Mouse (Mus musculus) thymus, postnatal 25 days (tissue): ENCODE data around the gene Dnajc3.

Source experiments
- DNase-seq: peaks from one replicate; pipeline ENCODE4 v3.0.0; 2022

Gene Dnajc3

GRCm38 (mm10) chr14:118937533-118938492, at the start of gene Dnajc3:
Dnajc3 (plus strand) TSS chr14:118937976.
- DNase-seq, result peak; percentile 99

DNA sequence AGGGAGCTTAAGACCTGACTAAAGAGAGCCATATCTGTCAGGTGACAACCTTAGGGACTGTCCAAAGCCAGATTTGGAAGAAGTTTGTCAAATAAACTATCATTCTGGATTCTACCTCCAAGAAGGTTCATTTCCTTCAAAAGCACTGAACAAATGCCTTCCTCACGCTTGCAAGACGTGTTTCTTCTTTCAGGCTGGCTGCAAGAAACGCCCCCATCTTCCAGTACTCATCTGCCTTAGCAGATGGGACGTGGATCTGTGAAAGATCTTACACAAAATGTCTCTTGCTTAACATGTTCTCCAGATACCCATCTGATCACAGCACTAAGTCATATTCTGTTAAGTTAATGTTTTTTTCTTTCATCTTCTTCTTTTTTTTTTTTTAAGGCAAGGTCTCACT, 47.7 kb upstream of the Dnajc3 start:
- DNase-seq, result no peak

GRCm38 (mm10) chr14:118895228-118895627, 42.5 kb upstream of the Dnajc3 start:
- DNase-seq, result no peak

DNA sequence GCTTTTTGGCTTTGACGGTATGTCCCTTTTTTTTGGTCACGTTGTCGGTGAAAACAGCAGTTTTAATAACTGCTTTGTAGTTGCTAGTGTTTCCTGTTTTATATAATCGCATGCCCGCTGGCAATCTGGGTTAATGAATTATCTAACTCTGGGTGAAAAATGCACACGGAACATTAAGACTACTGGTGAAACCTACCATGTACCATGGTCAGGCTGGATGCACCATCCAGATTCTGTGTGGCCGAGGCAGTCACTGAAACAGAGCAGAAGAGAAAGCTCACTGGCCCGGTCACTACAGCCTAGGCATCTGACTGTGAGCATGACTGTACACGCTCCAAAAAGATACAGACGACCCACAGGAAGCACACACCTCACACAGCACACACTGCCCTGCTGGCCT, 42.1 kb upstream of the Dnajc3 start:
- DNase-seq, result no peak

GRCm38 (mm10) chr14:118899940-118900339, 37.8 kb upstream of the Dnajc3 start:
- peak; percentile 33 for DNase-seq

GRCm38 (mm10) chr14:118900911-118901310, 36.9 kb upstream of the Dnajc3 start:
- DNase-seq, result no peak

DNA sequence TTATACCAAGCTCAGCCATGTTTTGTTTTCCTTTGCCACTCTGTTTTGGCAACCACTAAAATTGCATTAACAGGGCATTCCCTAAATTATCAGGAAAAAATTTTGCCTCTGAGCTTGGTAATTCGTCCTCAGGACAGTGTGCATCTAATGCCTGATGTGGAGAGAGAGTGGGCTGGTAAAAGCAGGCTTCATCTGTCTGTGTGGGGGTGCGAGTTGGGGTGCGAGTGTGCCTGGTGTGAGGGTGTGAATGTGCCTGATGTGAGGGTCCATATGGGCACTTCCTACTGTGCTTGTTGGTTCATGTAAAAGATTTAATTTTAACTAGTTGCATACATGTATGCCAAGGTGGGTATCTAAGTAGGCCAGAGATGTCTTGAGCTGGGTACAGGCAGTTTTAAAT, 34.4 kb upstream of the Dnajc3 start:
- no peak for DNase-seq

- no peak for DNase-seq
These were observed 33.8 kb upstream of the Dnajc3 start for GRCm38 (mm10) chr14:118903867-118904562.

DNA sequence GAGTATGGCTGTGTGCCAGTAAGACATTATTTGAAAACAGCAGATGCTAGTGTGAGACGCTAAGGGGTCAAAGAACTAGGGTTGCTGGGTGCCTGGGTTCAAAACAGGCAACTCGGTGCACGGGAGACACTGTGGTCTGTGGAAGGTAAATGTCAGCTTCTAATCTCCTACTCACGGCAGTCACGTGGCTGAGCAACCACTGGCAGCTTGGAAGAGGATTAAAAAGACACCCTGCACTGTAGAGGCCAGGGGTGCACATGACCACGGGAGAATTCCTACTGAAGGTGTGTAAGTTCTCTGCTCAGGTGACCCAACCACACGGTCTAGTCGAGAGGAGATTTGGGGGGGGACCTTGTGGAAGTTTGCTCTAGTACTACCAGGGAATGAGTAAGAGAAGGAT, 30.2 kb upstream of the Dnajc3 start:
- DNase-seq, result no peak

DNA sequence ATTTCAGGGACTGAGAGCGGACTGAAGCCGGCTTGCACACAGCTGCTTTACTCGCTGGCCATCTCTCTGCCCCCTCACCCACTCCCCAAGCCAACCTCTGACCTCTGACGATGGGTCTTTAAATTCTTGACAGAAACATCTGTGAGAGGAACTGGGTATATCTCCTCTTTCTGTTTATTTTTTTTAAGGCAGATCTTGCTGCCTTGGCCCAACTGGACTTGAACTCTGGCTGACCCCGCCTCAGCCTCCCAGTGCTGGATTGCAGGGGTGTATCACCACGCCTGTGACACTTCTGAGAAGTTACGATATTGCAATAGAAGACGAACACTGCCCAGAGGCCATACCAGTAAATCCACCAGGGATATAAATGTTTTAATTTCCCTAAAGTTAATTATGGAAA, 27.9 kb upstream of the Dnajc3 start:
- no peak for DNase-seq

DNA sequence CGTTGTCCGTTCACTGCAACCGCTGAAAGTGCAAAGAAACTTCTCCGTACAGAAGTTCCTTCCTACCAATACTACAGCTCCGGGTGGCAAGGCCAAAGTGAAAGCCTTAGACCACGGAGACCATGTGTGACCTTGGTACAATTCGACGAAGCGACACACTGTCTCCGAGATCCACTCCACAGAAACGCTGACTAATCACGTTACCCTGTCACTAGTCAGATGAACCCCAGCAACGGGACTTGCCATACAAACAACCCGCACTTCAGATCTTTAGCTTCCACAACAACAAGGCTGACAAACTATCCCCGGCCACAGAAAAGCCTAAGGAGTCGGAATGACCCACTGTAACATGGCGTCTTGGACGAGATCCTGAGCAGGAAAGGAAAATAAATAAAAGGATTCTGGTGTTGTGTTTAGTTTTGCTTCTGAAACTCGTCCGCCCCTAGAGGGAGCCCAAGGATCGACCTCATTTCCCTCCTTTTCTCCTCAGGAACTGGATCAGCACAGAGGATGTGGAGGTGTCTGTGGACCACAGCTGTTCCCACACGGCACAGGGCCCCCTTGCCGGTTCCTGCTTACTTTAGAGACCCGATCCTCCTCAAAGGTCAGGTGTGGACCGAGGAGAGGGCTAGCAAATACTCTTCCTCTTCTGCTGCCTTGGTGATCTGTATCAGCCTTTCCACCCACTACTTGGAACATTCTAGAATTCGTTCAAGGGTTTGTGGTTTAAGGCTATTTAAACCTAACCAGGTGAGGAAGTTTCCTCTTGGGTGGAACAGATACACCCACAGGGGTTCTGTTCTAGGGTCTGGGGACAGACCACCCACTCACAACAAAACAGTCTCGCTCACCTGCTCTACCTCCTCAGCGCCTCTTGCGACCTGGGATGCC, 27.2 kb upstream of the Dnajc3 start:
- peak; percentile 62 for DNase-seq

DNA sequence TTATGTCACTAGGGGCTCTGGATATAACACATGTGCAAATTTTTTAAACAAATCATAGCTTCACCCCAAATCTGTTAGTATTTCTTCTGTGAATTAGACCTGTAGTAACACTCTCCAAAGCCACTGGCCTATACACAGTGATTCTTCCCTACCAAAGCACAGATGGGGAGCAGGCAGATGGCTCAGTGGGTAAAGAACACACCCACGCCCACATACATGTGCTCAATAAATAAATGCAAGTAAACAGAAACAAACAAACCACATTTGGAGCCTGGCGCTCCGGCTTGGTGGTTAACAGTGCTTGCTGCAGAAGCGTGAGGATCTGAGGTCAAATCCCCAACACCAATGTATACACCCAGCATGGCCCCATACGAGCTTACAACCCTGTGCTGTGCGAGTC, 26.3 kb upstream of the Dnajc3 start:
- DNase-seq, result no peak

DNA sequence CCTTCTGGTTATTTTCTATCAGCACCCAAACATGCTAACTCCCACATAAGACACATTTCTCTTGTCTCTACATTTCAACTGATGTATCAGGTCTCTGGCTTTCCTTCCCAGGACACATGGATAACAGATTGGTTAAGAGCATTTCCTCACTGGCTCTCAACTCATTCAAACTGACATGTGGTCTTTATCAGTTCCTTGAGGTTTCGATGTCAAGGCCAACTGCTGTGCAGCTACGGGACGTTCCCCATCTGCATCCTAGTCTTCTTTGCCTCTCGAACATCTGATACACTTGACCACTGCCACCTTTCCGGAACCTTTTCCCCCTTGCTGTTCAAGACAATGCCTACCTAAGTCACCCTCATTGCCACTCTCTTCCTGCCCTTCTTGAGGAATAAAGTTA, 24.1 kb upstream of the Dnajc3 start:
- DNase-seq, result no peak

DNA sequence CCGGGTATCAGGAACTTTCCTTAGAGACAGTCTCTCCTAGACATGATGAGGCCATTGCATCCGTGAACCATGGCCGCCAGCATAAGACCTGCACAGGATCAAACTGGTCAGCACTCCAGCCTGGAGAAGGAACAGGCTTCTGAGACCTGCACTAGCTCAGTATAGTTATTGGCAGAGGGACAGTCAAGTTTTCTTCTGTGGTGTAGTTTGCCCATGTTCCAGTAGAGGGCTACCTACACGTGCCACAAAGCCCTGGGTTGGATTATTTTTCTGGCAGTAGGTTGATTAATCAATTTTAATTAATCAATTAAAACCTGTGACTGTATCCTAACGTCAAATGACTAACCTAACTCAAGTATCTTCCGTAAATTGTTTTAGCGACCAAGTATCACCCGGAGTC, 18.8 kb upstream of the Dnajc3 start:
- DNase-seq, result no peak

GRCm38 (mm10) chr14:118920654-118921053, 17.1 kb upstream of the Dnajc3 start:
- no peak for DNase-seq

DNA sequence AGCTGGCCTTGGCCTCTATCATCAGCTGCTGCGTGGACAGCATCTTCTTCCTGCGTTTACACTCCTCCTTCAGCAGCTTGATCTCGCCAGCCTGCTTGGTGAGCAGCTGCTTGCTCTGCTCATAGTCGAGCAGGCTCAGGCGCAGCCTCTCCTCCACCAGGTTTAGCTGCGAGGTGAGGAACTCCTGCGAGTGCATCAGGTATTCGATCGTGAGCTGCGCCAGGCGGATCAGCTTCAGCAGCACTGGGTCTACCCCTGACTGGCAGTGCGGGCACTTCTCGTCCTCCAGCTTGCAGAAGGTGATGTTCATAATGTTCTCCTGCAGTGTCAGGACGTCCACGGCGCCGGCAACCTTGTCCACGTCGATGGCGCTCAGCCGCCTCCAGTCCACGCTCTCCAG, 15.5 kb upstream of the Dnajc3 start:
- DNase-seq, result no peak

- DNase-seq, result no peak
These were observed 15.1 kb upstream of the Dnajc3 start for GRCm38 (mm10) chr14:118922667-118923184.

GRCm38 (mm10) chr14:118924673-118925615, 12.8 kb upstream of the Dnajc3 start, which contains the start of gene Dzip1:
Dzip1 (minus strand) TSS chr14:118925460.
- peak; percentile 72 for DNase-seq

DNA sequence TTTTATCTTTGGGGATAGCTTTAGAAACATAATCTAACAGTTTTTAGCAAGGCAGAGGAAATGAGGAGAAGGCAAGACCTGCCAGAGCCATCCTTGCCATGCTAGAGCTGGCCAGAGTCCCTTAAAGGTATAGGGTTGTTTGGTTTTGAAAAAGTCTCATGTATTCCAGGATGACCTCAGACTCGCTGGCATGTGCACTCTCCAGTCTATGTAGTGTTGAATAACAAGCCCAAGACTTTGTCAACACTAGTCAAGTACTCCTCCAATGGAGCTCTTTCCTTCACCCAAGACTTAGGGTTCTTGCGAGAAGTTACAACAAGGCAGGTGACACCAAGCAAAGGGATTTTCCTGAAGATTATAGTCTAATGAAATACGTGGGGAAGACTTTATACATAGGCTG, 9.2 kb upstream of the Dnajc3 start:
- no peak for DNase-seq

GRCm38 (mm10) chr14:118929779-118930178, 8.0 kb upstream of the Dnajc3 start:
- DNase-seq, result peak; percentile 69

DNA sequence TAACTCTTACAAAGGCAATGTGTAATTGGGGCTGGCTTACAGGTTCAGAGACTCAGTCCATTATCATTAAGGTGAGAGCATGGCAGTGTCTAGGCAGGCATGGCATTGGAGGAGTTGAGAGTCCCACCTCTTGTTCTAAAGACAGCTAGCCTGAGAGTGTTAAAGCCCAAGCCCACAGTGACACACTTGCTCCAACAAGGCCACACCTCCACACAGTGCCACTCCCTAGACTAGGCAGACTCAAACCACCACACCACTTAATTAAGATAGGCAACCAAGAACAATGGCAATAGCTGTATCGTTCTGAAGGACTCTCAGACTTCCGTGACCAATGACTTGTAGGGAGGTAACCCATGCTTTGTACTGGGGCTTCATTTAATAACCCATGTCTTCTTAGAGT, 7.0 kb upstream of the Dnajc3 start:
- no peak for DNase-seq

- DNase-seq, result no peak
These were observed 6.6 kb upstream of the Dnajc3 start for GRCm38 (mm10) chr14:118931181-118931580.
